Mouse (Mus musculus): ENCODE measurements at regions not wholly inside any gene's neighbourhood (a gene's known extent, or its start where the extent isn't known, plus 50 kb on each side); places are given as distances from the start of the nearest gene placed in this dataset.

GRCm38 (mm10) chr2:108023206-108023605, 732.8 kb downstream of the Kcna4 start:
- Histone ChIP-seq H3K36me3 (replicated peaks) (no peaks in the 10 kb centered on the region), H3K27me3 (ENCODE audit: insufficient read depth, low read length) (no peaks in the 10 kb centered on the region), H3K4me3 (ENCODE audit: low read depth, low read length) (no peak overlapping the region), H3K9me3 (replicated peaks) (no peaks in the 10 kb centered on the region), H3K4me1 (ENCODE audit: insufficient read depth, low read depth, low read length) (no peaks in the 10 kb centered on the region)
- ATAC-seq (ENCODE audit: extremely low read depth, insufficient number of reproducible peaks, low FRiP score, poor library complexity, severe bottlenecking) (no peak), DNase-seq (ENCODE audit: low spot score) (no peak)
- no peak for TF ChIP-seq GATA2 (IDR thresholded peaks at IDR 0.05; ENCODE audit: borderline replicate concordance, low read depth, low read length)
- TF ChIP-seq POLR2AphosphoS5 (IDR thresholded peaks at IDR 0.05; ENCODE audit: insufficient replicate concordance, low read depth, low read length): no peak
- no peak for TF ChIP-seq TAL1 (conservative IDR thresholded peaks at IDR 0.05; ENCODE audit: low read depth, low read length)
- no peak for TF ChIP-seq CTCF (IDR thresholded peaks at IDR 0.05; ENCODE audit: low read depth, low read length)
- no peak for TF ChIP-seq GATA1 (IDR thresholded peaks at IDR 0.05; ENCODE audit: borderline replicate concordance, low read length)

- TF ChIP-seq GATA2 (IDR thresholded peaks at IDR 0.05; ENCODE audit: borderline replicate concordance, low read depth, low read length): no peak
- TF ChIP-seq POLR2AphosphoS5 (IDR thresholded peaks at IDR 0.05; ENCODE audit: insufficient replicate concordance, low read depth, low read length): no peak
- TF ChIP-seq TAL1 (conservative IDR thresholded peaks at IDR 0.05; ENCODE audit: low read depth, low read length): no peak
- no peak for TF ChIP-seq CTCF (IDR thresholded peaks at IDR 0.05; ENCODE audit: low read depth, low read length)
- no peak for TF ChIP-seq GATA1 (IDR thresholded peaks at IDR 0.05; ENCODE audit: borderline replicate concordance, low read length)
- ATAC-seq (ENCODE audit: extremely low read depth, insufficient number of reproducible peaks, low FRiP score, poor library complexity, severe bottlenecking): no peak
Observed at GRCm38 (mm10) chr2:108030657-108031056, 740.2 kb downstream of the Kcna4 start.

GRCm38 (mm10) chr2:108032301-108033013, 742.0 kb downstream of the Kcna4 start:
- Histone ChIP-seq H3K27me3 (ENCODE audit: insufficient read depth, low read length) (no peaks in the 10 kb centered on the region), H3K36me3 (replicated peaks) (no peaks in the 10 kb centered on the region), H3K4me1 (ENCODE audit: insufficient read depth, low read depth, low read length) (no peaks in the 10 kb centered on the region), H3K9me3 (replicated peaks) (peaks cover 7% of the 10 kb centered on the region; the same call in 1 of the 2 replicates), H3K4me3 (ENCODE audit: low read depth, low read length) (no peak overlapping the region)
- ATAC-seq (ENCODE audit: extremely low read depth, insufficient number of reproducible peaks, low FRiP score, poor library complexity, severe bottlenecking) (no peak), DNase-seq (ENCODE audit: low spot score) (no peak)
- TF ChIP-seq CTCF (IDR thresholded peaks at IDR 0.05; ENCODE audit: low read depth, low read length) (no peak), POLR2AphosphoS5 (IDR thresholded peaks at IDR 0.05; ENCODE audit: insufficient replicate concordance, low read depth, low read length) (no peak), GATA2 (IDR thresholded peaks at IDR 0.05; ENCODE audit: borderline replicate concordance, low read depth, low read length) (no peak), TAL1 (conservative IDR thresholded peaks at IDR 0.05; ENCODE audit: low read depth, low read length) (no peak), GATA1 (IDR thresholded peaks at IDR 0.05; ENCODE audit: borderline replicate concordance, low read length) (no peak)

More at GRCm38 (mm10) chr2:108030657-108031056, 740.2 kb downstream of the Kcna4 start:
- Histone ChIP-seq H3K36me3 (replicated peaks) (no peaks in the 10 kb centered on the region), H3K9me3 (replicated peaks) (peaks cover 7% of the 10 kb centered on the region; the same call in 1 of the 2 replicates), H3K27me3 (ENCODE audit: insufficient read depth, low read length) (no peaks in the 10 kb centered on the region), H3K4me3 (ENCODE audit: low read depth, low read length) (no peak overlapping the region), H3K4me1 (ENCODE audit: insufficient read depth, low read depth, low read length) (no peaks in the 10 kb centered on the region)
- no peak for DNase-seq (ENCODE audit: low spot score)

GRCm38 (mm10) chr2:108033328-108034182, 743.1 kb downstream of the Kcna4 start:
- peaks cover 7% of the 10 kb centered on the region; the same call in 1 of the 2 replicates for H3K9me3 ChIP-seq (replicated peaks)
- DNase-seq (ENCODE audit: low spot score): no peak
- no peak overlapping the region for H3K4me3 ChIP-seq (ENCODE audit: low read depth, low read length)
- TF ChIP-seq GATA1 (IDR thresholded peaks at IDR 0.05; ENCODE audit: borderline replicate concordance, low read length) (no peak), CTCF (IDR thresholded peaks at IDR 0.05; ENCODE audit: low read depth, low read length) (no peak), POLR2AphosphoS5 (IDR thresholded peaks at IDR 0.05; ENCODE audit: insufficient replicate concordance, low read depth, low read length) (no peak), GATA2 (IDR thresholded peaks at IDR 0.05; ENCODE audit: borderline replicate concordance, low read depth, low read length) (no peak), TAL1 (conservative IDR thresholded peaks at IDR 0.05; ENCODE audit: low read depth, low read length) (no peak)
- no peaks in the 10 kb centered on the region for H3K36me3 ChIP-seq (replicated peaks)
- no peak for ATAC-seq (ENCODE audit: extremely low read depth, insufficient number of reproducible peaks, low FRiP score, poor library complexity, severe bottlenecking)
- H3K27me3 ChIP-seq (ENCODE audit: insufficient read depth, low read length): no peaks in the 10 kb centered on the region
- no peaks in the 10 kb centered on the region for H3K4me1 ChIP-seq (ENCODE audit: insufficient read depth, low read depth, low read length)

GRCm38 (mm10) chr2:108034882-108035281, 744.4 kb downstream of the Kcna4 start:
- H3K4me1 ChIP-seq (ENCODE audit: insufficient read depth, low read depth, low read length): no peaks in the 10 kb centered on the region
- TF ChIP-seq GATA2 (IDR thresholded peaks at IDR 0.05; ENCODE audit: borderline replicate concordance, low read depth, low read length): no peak
- no peak for TF ChIP-seq TAL1 (conservative IDR thresholded peaks at IDR 0.05; ENCODE audit: low read depth, low read length)
- no peak for TF ChIP-seq CTCF (IDR thresholded peaks at IDR 0.05; ENCODE audit: low read depth, low read length)
- TF ChIP-seq POLR2AphosphoS5 (IDR thresholded peaks at IDR 0.05; ENCODE audit: insufficient replicate concordance, low read depth, low read length): no peak
- no peak for TF ChIP-seq GATA1 (IDR thresholded peaks at IDR 0.05; ENCODE audit: borderline replicate concordance, low read length)
- H3K36me3 ChIP-seq (replicated peaks): no peaks in the 10 kb centered on the region
- no peak for DNase-seq (ENCODE audit: low spot score)
- H3K9me3 ChIP-seq (replicated peaks): peaks cover 7% of the 10 kb centered on the region; the same call in 1 of the 2 replicates
- no peak for ATAC-seq (ENCODE audit: extremely low read depth, insufficient number of reproducible peaks, low FRiP score, poor library complexity, severe bottlenecking)
- H3K27me3 ChIP-seq (ENCODE audit: insufficient read depth, low read length): no peaks in the 10 kb centered on the region
- no peak overlapping the region for H3K4me3 ChIP-seq (ENCODE audit: low read depth, low read length)

GRCm38 (mm10) chr2:108042086-108042485, 751.6 kb downstream of the Kcna4 start:
- no peaks in the 10 kb centered on the region for H3K4me1 ChIP-seq (ENCODE audit: insufficient read depth, low read depth, low read length)
- ATAC-seq (ENCODE audit: extremely low read depth, insufficient number of reproducible peaks, low FRiP score, poor library complexity, severe bottlenecking): no peak
- H3K4me3 ChIP-seq (ENCODE audit: low read depth, low read length): no peak overlapping the region
- no peaks in the 10 kb centered on the region for H3K36me3 ChIP-seq (replicated peaks)
- H3K27me3 ChIP-seq (ENCODE audit: insufficient read depth, low read length): no peaks in the 10 kb centered on the region
- no peak for TF ChIP-seq GATA1 (IDR thresholded peaks at IDR 0.05; ENCODE audit: borderline replicate concordance, low read length)
- no peak for TF ChIP-seq TAL1 (conservative IDR thresholded peaks at IDR 0.05; ENCODE audit: low read depth, low read length)
- no peak for TF ChIP-seq CTCF (IDR thresholded peaks at IDR 0.05; ENCODE audit: low read depth, low read length)
- no peak for TF ChIP-seq POLR2AphosphoS5 (IDR thresholded peaks at IDR 0.05; ENCODE audit: insufficient replicate concordance, low read depth, low read length)
- no peak for TF ChIP-seq GATA2 (IDR thresholded peaks at IDR 0.05; ENCODE audit: borderline replicate concordance, low read depth, low read length)
- DNase-seq (ENCODE audit: low spot score): no peak
- H3K9me3 ChIP-seq (replicated peaks): no peaks in the 10 kb centered on the region

Data from G1E (cell line).